Mouse (Mus musculus): ENCODE results near the gene Castor1. TPM values are rescaled to one million over a fixed set of nuclear protein-coding genes. Genes with fewer than 3 reads are reported as not detected.

Gene Castor1
- polyA plus RNA-seq, 1 experiment from 2014 or later: 15.2 TPM

DNA sequence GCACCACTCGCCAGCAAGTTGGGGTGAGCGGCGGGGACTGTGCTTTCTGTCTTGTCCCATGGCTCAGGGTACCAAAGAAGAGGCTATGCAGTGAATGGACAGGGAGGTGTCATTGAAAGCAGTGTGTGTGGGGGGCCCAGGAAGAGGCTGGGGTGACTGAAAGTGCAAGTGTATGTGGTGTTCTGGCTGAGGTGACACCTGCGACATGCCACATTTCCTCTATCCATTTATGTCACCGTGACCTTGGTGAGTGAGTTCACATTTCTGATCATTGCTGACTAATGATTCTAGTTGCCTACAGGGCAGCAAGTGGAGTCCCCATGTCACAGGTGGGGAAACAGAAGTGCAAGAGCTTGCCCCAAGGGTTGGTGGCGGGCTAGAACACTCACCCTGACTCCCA is 50.5 kb downstream of the Castor1 start:
- Histone ChIP-seq H3K27me3 (peaks cover 56% of the 10 kb centered on the region), H3K4me3 (no peak overlapping the region), H3K9ac (no peak overlapping the region), H3K27ac (no peak overlapping the region), H3K9me3 (no peaks in the 10 kb centered on the region), H3K4me2 (no peak overlapping the region), H3K4me1 (peaks cover 39% of the 10 kb centered on the region), H3K36me3 (no peaks in the 10 kb centered on the region)
- 81% methylated on average over 6 of the region's 6 CpGs for WGBS
- ATAC-seq (ENCODE audit: insufficient number of reproducible peaks, low FRiP score, low TSS enrichment, low read depth): no peak

DNA sequence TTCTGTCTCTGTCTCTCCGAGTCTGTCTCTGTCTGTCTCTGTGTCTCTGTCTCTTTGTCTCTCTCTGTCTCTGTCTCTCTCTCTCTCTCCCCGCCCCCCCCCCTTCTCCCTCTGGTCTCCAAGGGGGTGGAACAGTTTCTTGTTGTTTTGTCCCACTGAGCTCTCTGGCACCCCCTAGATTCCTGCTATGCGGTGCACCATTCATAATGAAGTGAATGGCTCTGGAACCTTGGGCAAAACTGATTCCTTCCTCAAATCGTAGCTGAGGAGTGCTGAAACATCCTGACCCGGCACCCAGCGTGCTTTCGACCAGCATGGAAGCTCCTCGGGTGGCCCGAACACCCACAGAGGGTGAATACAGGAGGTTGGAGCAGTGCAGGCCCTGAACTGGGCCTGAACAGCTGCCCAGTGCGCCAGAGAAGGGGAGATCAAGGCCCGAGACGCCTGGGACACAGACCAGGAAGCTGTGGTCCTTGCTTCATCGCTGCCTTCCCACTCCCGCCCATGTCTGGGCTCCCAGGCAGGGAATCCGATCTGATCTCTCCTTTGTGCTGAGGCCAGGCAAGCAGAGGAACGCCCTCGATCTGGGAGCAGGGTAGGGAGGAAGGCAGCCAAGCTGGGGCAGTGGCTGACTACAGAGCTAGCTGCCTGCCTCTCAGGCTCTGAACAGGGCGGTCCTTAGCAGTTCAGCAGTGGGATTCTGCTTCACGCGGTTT is 52.9 kb downstream of the Castor1 start:
- H3K9ac ChIP-seq: no peak overlapping the region
- H3K27ac ChIP-seq: peak overlapping the region; percentile 73
- H3K9me3 ChIP-seq: no peaks in the 10 kb centered on the region
- H3K4me2 ChIP-seq: 0 out of 2 replicates have a peak overlapping the region, but pooled peaks have one; percentile 19
- H3K4me3 ChIP-seq: no peak overlapping the region
- 33% methylated on average over 20 of the region's 20 CpGs for WGBS
- peaks cover 36% of the 10 kb centered on the region for H3K27me3 ChIP-seq
- no peaks in the 10 kb centered on the region for H3K36me3 ChIP-seq
- peak; percentile 66; the same call in 1 of the 2 replicates for ATAC-seq (ENCODE audit: insufficient number of reproducible peaks, low FRiP score, low TSS enrichment, low read depth)
- peaks cover 26% of the 10 kb centered on the region for H3K4me1 ChIP-seq

DNA sequence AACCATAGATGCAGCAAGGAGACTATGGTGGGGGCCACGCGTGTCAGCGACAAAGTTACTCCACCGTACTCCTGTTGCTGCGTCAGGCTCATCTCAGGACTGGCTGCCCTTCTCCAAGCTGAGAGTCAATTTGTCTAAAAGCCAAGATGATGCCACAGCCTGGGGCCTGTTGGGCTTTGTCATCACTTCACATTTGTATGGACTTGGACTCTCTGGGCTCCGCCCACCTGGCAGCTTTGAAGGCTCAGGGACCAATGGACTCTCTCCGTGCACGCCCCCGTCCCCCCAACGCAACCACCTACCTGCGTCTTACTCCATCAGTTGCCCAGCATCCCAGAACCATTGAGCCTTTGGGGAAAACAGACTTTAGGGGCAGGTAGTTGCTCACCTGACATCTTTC is 53.5 kb downstream of the Castor1 start:
- 71% methylated on average over 11 of the region's 11 CpGs for WGBS

More for the DNA sequence above, 53.5 kb downstream of the Castor1 start:
- Histone ChIP-seq H3K4me3 (no peak overlapping the region), H3K9ac (no peak overlapping the region), H3K4me2 (0 out of 2 replicates have a peak overlapping the region, but pooled peaks have one; percentile 19), H3K4me1 (peaks cover 27% of the 10 kb centered on the region), H3K27ac (peak overlapping the region; percentile 73; the same call in 1 of the 2 replicates), H3K36me3 (no peaks in the 10 kb centered on the region), H3K27me3 (peaks cover 32% of the 10 kb centered on the region), H3K9me3 (no peaks in the 10 kb centered on the region)
- no peak for ATAC-seq (ENCODE audit: insufficient number of reproducible peaks, low FRiP score, low TSS enrichment, low read depth)

Other genes with a start within 250 kb of the Castor1 start
- 0.15 TPM in 1 of 2 replicates, not detected in the other for gene 4930556J24Rik, start 241.4 kb upstream of the Castor1 start, polyA plus RNA-seq (2015; fragmentation: Nextera tagmentation; extraction: Ambion mirVana)
- 2.6 and 3.0 TPM in 2 replicates for gene Gal3st1, start 234.6 kb upstream of the Castor1 start, polyA plus RNA-seq (2015; fragmentation: Nextera tagmentation; extraction: Ambion mirVana)
- gene Sec14l4, start 186.8 kb upstream of the Castor1 start, polyA plus RNA-seq (2015; fragmentation: Nextera tagmentation; extraction: Ambion mirVana): 0.67 and 1.1 TPM in 2 replicates
- not detected in 2 replicates for gene Sec14l3, start 153.4 kb upstream of the Castor1 start, polyA plus RNA-seq (2015; fragmentation: Nextera tagmentation; extraction: Ambion mirVana)
- 5.5 and 6.1 TPM in 2 replicates for gene Mtfp1, start 122.8 kb upstream of the Castor1 start, polyA plus RNA-seq (2015; fragmentation: Nextera tagmentation; extraction: Ambion mirVana)
- gene Sec14l2, start 94.8 kb upstream of the Castor1 start, polyA plus RNA-seq (2015; fragmentation: Nextera tagmentation; extraction: Ambion mirVana): 1.9 and 2.0 TPM in 2 replicates
- 30.8 and 35.5 TPM in 2 replicates for gene Rnf215, start 83.0 kb upstream of the Castor1 start, polyA plus RNA-seq (2015; fragmentation: Nextera tagmentation; extraction: Ambion mirVana)
- 10.9 and 12.3 TPM in 2 replicates for gene Ccdc157, start 57.9 kb upstream of the Castor1 start, polyA plus RNA-seq (2015; fragmentation: Nextera tagmentation; extraction: Ambion mirVana)
- gene Sf3a1, start 57.9 kb upstream of the Castor1 start, polyA plus RNA-seq (2015; fragmentation: Nextera tagmentation; extraction: Ambion mirVana): 44.9 and 45.2 TPM in 2 replicates
- gene Tbc1d10a, start 31.4 kb upstream of the Castor1 start, polyA plus RNA-seq (2015; fragmentation: Nextera tagmentation; extraction: Ambion mirVana): 58.7 and 61.9 TPM in 2 replicates
- gene Osm, start 18.2 kb downstream of the Castor1 start, polyA plus RNA-seq (2015; fragmentation: Nextera tagmentation; extraction: Ambion mirVana): 0.12 and 0.23 TPM in 2 replicates
- 0.49 and 0.53 TPM in 2 replicates for gene Lif, start 39.3 kb downstream of the Castor1 start, polyA plus RNA-seq (2015; fragmentation: Nextera tagmentation; extraction: Ambion mirVana)
- gene Hormad2, start 222.9 kb downstream of the Castor1 start, polyA plus RNA-seq (2015; fragmentation: Nextera tagmentation; extraction: Ambion mirVana): 0.22 and 0.31 TPM in 2 replicates

Data from limb, embryonic 15.5 days (tissue).